Mouse (Mus musculus) stomach, embryonic 14.5 days (tissue): ENCODE results near the gene Fam186a. TPM values are rescaled to one million over a fixed set of nuclear protein-coding genes. Genes with fewer than 3 reads are reported as not detected.
"Not testable (repeated sequence)": the region's sequence is repeated elsewhere in the genome, so short reads cannot be mapped to it uniquely, and the experiment has no call there.

Source experiments
- ATAC-seq: fragments of 200-750 bp; cut with Nextera tagmentation; 2 replicates; pipeline ENCODE4 v1.8.0; 2017; ENCODE audit warnings: low read depth, moderate TSS enrichment; ENCODE audit not compliant: insufficient number of reproducible peaks, insufficient read depth, low FRiP score
- H3K27ac ChIP-seq: fragments of 300-500 bp; sonication (generic); 2 replicates; pipeline ENCODE4 v1.5.1; 2014; ENCODE audit warnings: mild to moderate bottlenecking, low read length, moderate library complexity, mixed read lengths
- H3K27me3 ChIP-seq: fragments of 300-500 bp; sonication (generic); 2 replicates; pipeline ENCODE4 v1.6.1; 2014; ENCODE audit warnings: low read length, control low read depth, mixed read lengths; ENCODE audit not compliant: control insufficient read depth, insufficient read depth
- H3K36me3 ChIP-seq: fragments of 300-500 bp; sonication (generic); 2 replicates; pipeline ENCODE4 v1.6.1; 2014; ENCODE audit warnings: mild to moderate bottlenecking, control low read depth, low read length, moderate library complexity, mixed read lengths; ENCODE audit not compliant: control insufficient read depth, insufficient read depth
- H3K4me1 ChIP-seq: fragments of 300-500 bp; sonication (generic); 2 replicates; pipeline ENCODE4 v1.6.1; 2014; ENCODE audit warnings: low read length, control low read depth, mixed read lengths; ENCODE audit not compliant: control insufficient read depth, insufficient read depth
- H3K4me2 ChIP-seq: fragments of 300-500 bp; sonication (generic); replicated peaks from 2 replicates; pipeline ENCODE4 v1.6.1; 2014; ENCODE audit warnings: low read depth, low read length, control low read depth
- H3K4me3 ChIP-seq: fragments of 300-500 bp; sonication (generic); 2 replicates; pipeline ENCODE4 v1.5.1; 2014; ENCODE audit warnings: low read depth, low read length, control low read depth
- H3K9ac ChIP-seq: fragments of 300-500 bp; sonication (generic); replicated peaks from 2 replicates; pipeline ENCODE4 v1.6.1; 2014; ENCODE audit warnings: low read depth, mild to moderate bottlenecking, control low read depth, low read length, moderate library complexity, mixed read lengths
- H3K9me3 ChIP-seq: fragments of 300-500 bp; sonication (generic); 2 replicates; pipeline ENCODE4 v1.6.1; 2016; ENCODE audit warnings: low read depth, low read length, control low read depth; ENCODE audit not compliant: control insufficient read depth
- WGBS: fragments of 180-500 bp; shearing (Covaris S2); extraction: QIAGEN DNeasy Blood & Tissue Kit; methylation state at CpG from one replicate; pipeline ENCODE4 v1.1.7; 2014; 5-methylcytosine and 5-hydroxymethylcytosine counted together
- polyA plus RNA-seq: library from polyadenylated mRNA; unstranded; fragments of >200 nt; fragmentation: Nextera tagmentation; extraction: Ambion mirVana; gene quantifications from 2 replicates; pipeline ENCODE4 v1.2.1, GENCODE M21; 2014

The Fam186a gene
- polyA plus RNA-seq, 1 experiment from 2014 or later, result not detected

GRCm38 (mm10) chr15:99974476-99975220 is 7.8 kb upstream of the Fam186a start:
- Histone ChIP-seq H3K9ac (no peak overlapping the region), H3K27ac (no peak overlapping the region), H3K27me3 (no peaks in the 10 kb centered on the region), H3K36me3 (no peaks in the 10 kb centered on the region), H3K4me1 (peaks cover 2% of the 10 kb centered on the region; the same call in 1 of the 2 replicates), H3K4me3 (no peak overlapping the region), H3K9me3 (no peaks in the 10 kb centered on the region), H3K4me2 (peak overlapping the region; percentile 52; the same call in 1 of the 2 replicates)
- 73% methylated on average over 2 of the region's 2 CpGs for WGBS
- ATAC-seq, result no peak

- H3K4me3 ChIP-seq, result peak overlapping the region; percentile 93
- peak overlapping the region; percentile 87 for H3K9ac ChIP-seq
- no peaks in the 10 kb centered on the region for H3K27me3 ChIP-seq
- peak overlapping the region; percentile 52 for H3K4me2 ChIP-seq
- H3K27ac ChIP-seq, result peak overlapping the region; percentile 98
- ATAC-seq, result peak; percentile 89
- peaks cover 2% of the 10 kb centered on the region; the same call in 1 of the 2 replicates for H3K4me1 ChIP-seq
- no peaks in the 10 kb centered on the region for H3K9me3 ChIP-seq
- no peaks in the 10 kb centered on the region for H3K36me3 ChIP-seq
- WGBS, result under 1% methylated on average over 83 of the region's 84 CpGs
Measured at GRCm38 (mm10) chr15:99972989-99973911, 6.4 kb upstream of the Fam186a start.

GRCm38 (mm10) chr15:99972361-99972988 is 5.6 kb upstream of the Fam186a start:
- peak; percentile 98 for ATAC-seq
- peak overlapping the region; percentile 98 for H3K27ac ChIP-seq
- peaks cover 2% of the 10 kb centered on the region; the same call in 1 of the 2 replicates for H3K4me1 ChIP-seq
- no peaks in the 10 kb centered on the region for H3K27me3 ChIP-seq
- H3K36me3 ChIP-seq, result no peaks in the 10 kb centered on the region
- peak overlapping the region; percentile 52 for H3K4me2 ChIP-seq
- H3K9me3 ChIP-seq, result no peaks in the 10 kb centered on the region
- peak overlapping the region; percentile 93 for H3K4me3 ChIP-seq
- H3K9ac ChIP-seq, result peak overlapping the region; percentile 87
- under 1% methylated on average over 50 of the region's 50 CpGs for WGBS

GRCm38 (mm10) chr15:99970606-99971005 is 3.7 kb upstream of the Fam186a start:
- Histone ChIP-seq H3K9me3 (no peaks in the 10 kb centered on the region), H3K9ac (no peak overlapping the region), H3K4me3 (no peak overlapping the region), H3K27me3 (no peaks in the 10 kb centered on the region), H3K4me1 (peaks cover 2% of the 10 kb centered on the region; the same call in 1 of the 2 replicates), H3K27ac (no peak overlapping the region), H3K4me2 (no peak overlapping the region), H3K36me3 (no peaks in the 10 kb centered on the region)
- 79% methylated on average over 1 of the region's 1 CpGs for WGBS
- no peak for ATAC-seq

GRCm38 (mm10) chr15:99969765-99970164 is 2.9 kb upstream of the Fam186a start, which contains the start of gene Larp4:
Gene Larp4 (plus strand): TSS chr15:99970065.
- H3K27me3 ChIP-seq, ATAC-seq, H3K4me2 ChIP-seq, H3K4me3 ChIP-seq, H3K9ac ChIP-seq, H3K36me3 ChIP-seq, H3K27ac ChIP-seq, H3K9me3 ChIP-seq, H3K4me1 ChIP-seq: not testable (repeated sequence)
- 85% methylated on average over 6 of the region's 6 CpGs for WGBS

GRCm38 (mm10) chr15:99965103-99965775 is 1.6 kb downstream of the Fam186a start:
- Histone ChIP-seq H3K4me3 (no peak overlapping the region), H3K27ac (no peak overlapping the region), H3K36me3 (no peaks in the 10 kb centered on the region), H3K9ac (no peak overlapping the region), H3K9me3 (no peaks in the 10 kb centered on the region), H3K4me1 (no peaks in the 10 kb centered on the region), H3K4me2 (no peak overlapping the region), H3K27me3 (no peaks in the 10 kb centered on the region)
- 81% methylated on average over 8 of the region's 8 CpGs for WGBS
- no peak for ATAC-seq

GRCm38 (mm10) chr15:99955324-99955723 is 11.5 kb downstream of the Fam186a start:
- 74% methylated on average over 4 of the region's 4 CpGs for WGBS
- Histone ChIP-seq H3K27ac (no peak overlapping the region), H3K4me1 (no peaks in the 10 kb centered on the region), H3K9ac (no peak overlapping the region), H3K27me3 (no peaks in the 10 kb centered on the region), H3K9me3 (no peaks in the 10 kb centered on the region), H3K4me2 (no peak overlapping the region), H3K4me3 (no peak overlapping the region), H3K36me3 (no peaks in the 10 kb centered on the region)
- no peak for ATAC-seq
